Mouse (Mus musculus): ENCODE measurements at regions not wholly inside any gene's neighbourhood (a gene's known extent, or its start where the extent isn't known, plus 50 kb on each side); places are given as distances from the start of the nearest gene placed in this dataset.

GRCm38 (mm10) chr4:131196147-131196546 lies 252.0 kb downstream of the Matn1 start:
- no peak for DNase-seq (ENCODE audit: extremely low spot score in 1 of 2, low spot score in 2 of 2)
- intact Hi-C loops (cut with DNase I) = no loop called here

- intact Hi-C loops (cut with DNase I) = no loop called here
These were observed 259.5 kb downstream of the Matn1 start for GRCm38 (mm10) chr4:131203721-131204120.

DNA sequence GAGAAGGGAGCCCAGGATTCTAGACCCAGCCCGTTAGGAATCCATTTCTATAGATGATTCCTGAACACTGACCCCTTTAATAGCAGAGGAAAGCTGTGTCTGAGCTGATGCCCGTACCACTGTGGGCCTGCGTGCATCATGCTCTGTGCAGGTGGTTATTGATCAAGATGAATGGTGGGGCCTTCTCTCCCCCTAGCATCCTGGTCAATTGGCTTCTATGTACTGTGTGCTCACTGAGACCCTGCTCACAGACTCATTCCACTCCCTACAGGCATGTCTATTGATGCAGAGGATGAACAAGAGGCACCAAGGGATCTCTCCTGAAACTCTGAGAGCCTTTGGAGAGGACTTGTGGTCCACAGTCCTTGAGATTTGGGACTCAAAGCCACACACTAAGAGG lies 260.5 kb downstream of the Matn1 start:
- intact Hi-C loops (cut with DNase I) = no loop called here
- DNase-seq (ENCODE audit: extremely low spot score in 1 of 2, low spot score in 2 of 2) = no peak

More at GRCm38 (mm10) chr4:131203721-131204120, 259.5 kb downstream of the Matn1 start:
- DNase-seq (ENCODE audit: extremely low spot score in 1 of 2, low spot score in 2 of 2) = no peak

DNA sequence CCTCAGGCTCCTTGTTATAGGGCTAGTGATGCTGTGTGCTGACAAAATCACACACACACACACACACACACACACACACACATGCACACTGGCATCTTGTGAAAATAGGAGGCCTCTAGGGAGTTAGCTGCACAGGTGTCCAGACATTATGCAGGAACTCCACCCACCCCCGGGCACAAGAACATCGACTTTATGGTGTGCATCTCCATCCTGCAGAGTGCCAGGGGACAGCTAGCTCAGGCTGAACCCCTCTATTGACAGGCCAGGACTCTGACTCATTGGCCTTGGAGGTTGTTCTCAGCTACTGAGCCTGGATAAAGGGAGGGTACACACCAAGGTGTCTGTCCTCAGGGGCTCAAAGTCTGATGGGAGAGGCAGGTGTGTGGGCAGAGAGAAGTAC lies 260.9 kb downstream of the Matn1 start:
- DNase-seq (ENCODE audit: extremely low spot score in 1 of 2, low spot score in 2 of 2) = no peak
- intact Hi-C loops (cut with DNase I) = no loop called here

DNA sequence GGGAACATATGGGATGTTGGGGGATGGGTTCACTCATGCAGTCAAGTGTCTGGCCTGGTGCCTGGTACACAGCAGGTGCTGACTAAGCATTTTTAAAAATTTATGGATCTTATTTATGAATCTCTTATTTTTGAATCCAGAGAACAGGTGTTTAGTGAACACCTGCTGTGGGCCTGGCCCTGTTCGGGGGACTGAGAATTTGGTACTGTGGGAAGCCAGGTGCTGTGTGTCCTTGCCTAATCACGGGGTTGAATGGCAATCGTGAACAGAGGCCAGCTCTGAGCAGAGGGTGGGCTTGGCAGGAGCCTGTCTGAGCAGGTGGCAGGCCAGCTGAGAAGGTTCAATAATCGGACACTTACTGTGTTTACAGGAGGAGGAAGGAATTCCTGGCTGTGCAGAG lies 261.5 kb downstream of the Matn1 start:
- intact Hi-C loops (cut with DNase I) = no loop called here
- DNase-seq (ENCODE audit: extremely low spot score in 1 of 2, low spot score in 2 of 2) = no peak

DNA sequence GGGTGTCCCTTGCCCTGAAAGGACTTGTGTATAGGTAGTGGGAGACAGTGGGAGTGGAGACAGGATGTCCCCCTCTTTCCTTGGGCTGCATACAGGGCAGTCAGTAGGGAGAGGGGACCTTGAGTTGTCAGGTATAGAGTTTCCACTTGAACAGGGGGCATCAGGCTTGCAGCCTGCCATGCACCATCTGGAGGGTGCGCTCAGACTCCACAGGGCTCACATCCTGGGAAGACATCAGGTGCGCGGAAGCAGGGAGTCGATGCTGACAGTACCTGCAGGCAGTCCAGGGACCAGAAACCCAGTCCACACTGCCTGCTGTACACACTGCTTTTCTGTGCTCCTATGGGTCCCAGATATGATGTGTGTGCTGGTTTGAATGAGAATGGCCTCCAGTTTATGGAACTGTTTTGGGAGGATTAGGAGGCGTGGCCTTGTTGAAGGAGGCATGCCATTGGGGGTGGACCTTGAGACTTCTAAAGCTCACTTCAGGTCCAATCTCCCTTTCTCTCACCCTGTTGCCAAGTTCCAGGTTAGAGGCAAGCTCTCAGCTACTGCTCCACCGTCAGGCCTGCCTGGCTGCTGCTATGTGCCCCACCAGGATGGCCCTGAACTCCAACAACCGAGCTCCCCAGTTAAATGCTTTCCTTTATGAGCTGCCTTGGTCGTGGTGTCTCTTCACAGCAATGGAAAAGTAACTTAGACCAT lies 262.1 kb downstream of the Matn1 start:
- no peak for DNase-seq (ENCODE audit: extremely low spot score in 1 of 2, low spot score in 2 of 2)
- intact Hi-C loops (cut with DNase I) = no loop called here

DNA sequence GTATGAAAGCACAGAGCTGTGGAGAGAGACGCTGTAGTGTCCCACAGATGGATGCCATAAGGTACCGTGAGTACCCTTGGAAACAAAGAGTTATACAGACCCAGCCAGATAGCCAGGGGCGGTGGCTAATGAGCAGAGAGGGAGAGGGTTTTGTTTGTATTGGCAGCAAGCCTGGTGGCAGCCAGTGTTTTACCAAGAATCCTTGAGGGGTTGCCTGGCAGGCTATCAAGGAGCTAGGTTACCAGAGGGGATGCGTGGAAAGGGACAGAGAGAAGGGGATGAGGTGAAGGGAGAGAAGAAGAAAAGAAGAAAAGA lies 262.7 kb downstream of the Matn1 start:
- intact Hi-C loops (cut with DNase I) = no loop called here
- no peak for DNase-seq (ENCODE audit: extremely low spot score in 1 of 2, low spot score in 2 of 2)

- intact Hi-C loops (cut with DNase I) = no loop called here
- DNase-seq (ENCODE audit: extremely low spot score in 1 of 2, low spot score in 2 of 2) = no peak
These were observed 263.1 kb downstream of the Matn1 start for GRCm38 (mm10) chr4:131207249-131207648.

GRCm38 (mm10) chr4:131208166-131208565 lies 264.0 kb downstream of the Matn1 start:
- intact Hi-C loops (cut with DNase I) = no loop called here
- DNase-seq (ENCODE audit: extremely low spot score in 1 of 2, low spot score in 2 of 2) = no peak

- intact Hi-C loops (cut with DNase I) = no loop called here
- no peak for DNase-seq (ENCODE audit: extremely low spot score in 1 of 2, low spot score in 2 of 2)
These were observed 264.5 kb downstream of the Matn1 start for GRCm38 (mm10) chr4:131208637-131209036.

- intact Hi-C loops (cut with DNase I) = no loop called here
- no peak for DNase-seq (ENCODE audit: extremely low spot score in 1 of 2, low spot score in 2 of 2)
These were observed 268.5 kb downstream of the Matn1 start for GRCm38 (mm10) chr4:131212711-131213110.

GRCm38 (mm10) chr4:131215682-131216081 lies 271.5 kb downstream of the Matn1 start:
- DNase-seq (ENCODE audit: extremely low spot score in 1 of 2, low spot score in 2 of 2) = no peak
- intact Hi-C loops (cut with DNase I) = no loop called here

GRCm38 (mm10) chr4:131216361-131216760 lies 272.2 kb downstream of the Matn1 start:
- intact Hi-C loops (cut with DNase I) = no loop called here
- no peak for DNase-seq (ENCODE audit: extremely low spot score in 1 of 2, low spot score in 2 of 2)

DNA sequence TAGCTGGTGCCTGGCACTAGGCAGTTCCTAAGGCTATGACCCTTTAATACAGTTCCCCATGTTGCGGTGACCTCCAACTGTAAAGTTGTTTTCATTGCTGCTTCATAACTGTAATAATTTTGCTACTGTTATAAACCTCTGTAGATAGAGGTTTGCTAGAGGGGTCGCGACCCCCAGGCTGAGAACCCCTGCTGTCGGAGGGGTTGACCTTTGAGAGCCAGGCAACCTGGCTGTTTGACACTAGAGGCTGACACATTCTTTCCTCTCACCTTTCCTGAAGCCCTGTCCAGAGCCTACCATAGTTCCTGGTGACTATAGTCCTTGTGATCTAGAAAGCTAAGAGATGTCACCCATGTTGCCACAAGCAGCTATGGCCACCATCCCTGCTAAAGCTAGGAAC lies 272.9 kb downstream of the Matn1 start:
- intact Hi-C loops (cut with DNase I) = no loop called here
- no peak for DNase-seq (ENCODE audit: extremely low spot score in 1 of 2, low spot score in 2 of 2)

- DNase-seq (ENCODE audit: extremely low spot score in 1 of 2, low spot score in 2 of 2) = no peak
- intact Hi-C loops (cut with DNase I) = no loop called here
These were observed 273.5 kb downstream of the Matn1 start for GRCm38 (mm10) chr4:131217571-131218155.

DNA sequence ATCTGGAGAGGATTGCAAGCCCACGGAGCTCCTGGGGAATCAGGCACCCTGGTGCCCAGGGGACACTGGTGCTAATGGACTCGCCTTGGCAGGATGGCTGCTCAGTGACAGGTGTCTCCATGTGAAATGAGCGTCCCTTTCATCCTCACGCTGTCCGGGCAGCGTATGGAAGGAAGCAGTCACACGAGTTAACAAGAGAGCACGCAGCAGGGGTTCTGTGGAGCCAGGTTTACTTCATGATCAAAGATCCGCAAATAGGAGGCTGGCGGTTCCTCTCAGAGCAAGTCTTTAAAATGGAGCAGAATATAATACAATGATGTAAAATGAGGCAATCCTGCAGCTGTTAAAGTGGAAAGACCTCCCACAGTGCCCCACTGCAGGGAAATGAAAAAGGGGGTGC lies 276.8 kb downstream of the Matn1 start:
- intact Hi-C loops (cut with DNase I) = no loop called here
- no peak for DNase-seq (ENCODE audit: extremely low spot score in 1 of 2, low spot score in 2 of 2)

- no peak for DNase-seq (ENCODE audit: extremely low spot score in 1 of 2, low spot score in 2 of 2)
- intact Hi-C loops (cut with DNase I) = no loop called here
These were observed 286.2 kb downstream of the Matn1 start for GRCm38 (mm10) chr4:131230361-131230760.

DNA sequence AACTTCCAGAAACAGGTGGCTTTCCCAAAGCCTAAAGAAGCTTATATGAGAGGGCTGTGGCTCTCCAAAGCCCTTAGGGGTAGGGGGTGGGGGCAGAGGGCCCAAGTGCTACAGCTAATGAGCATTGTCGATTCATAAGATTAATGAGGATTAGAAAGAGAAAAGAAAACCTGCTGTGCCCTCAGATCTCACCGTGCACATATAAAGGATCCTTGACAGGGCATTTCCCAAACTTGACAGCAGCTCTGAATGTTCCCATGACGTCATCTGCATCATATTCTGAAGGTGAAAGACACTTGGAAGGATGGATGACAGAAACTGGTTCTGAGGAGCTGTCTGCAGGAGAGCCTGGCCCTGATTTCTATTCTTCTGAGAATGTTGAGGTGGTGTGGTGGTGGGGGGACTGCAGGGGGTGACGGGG lies 292.4 kb downstream of the Matn1 start:
- DNase-seq (ENCODE audit: extremely low spot score in 1 of 2, low spot score in 2 of 2) = no peak
- intact Hi-C loops (cut with DNase I) = no loop called here

DNA sequence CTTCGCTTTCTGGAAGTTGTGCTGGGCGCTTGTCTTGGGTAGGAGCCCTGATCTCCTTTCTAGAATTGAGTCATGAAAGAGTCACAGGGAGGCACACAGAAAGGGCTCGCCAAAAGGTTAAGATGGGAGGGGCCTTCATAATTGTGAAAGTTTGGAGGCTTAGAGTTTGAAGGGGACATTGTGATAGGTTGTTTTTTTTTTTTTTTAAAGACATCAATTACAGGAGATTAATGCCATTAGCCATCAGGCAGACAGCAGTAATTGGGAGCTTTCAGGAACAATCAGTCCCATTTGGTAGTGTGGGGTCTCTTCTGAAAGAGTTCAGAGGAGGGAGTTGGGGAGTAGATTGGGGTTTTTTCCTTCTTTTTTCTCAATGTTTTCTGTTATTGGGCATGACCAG lies 294.4 kb downstream of the Matn1 start:
- intact Hi-C loops (cut with DNase I) = no loop called here
- no peak for DNase-seq (ENCODE audit: extremely low spot score in 1 of 2, low spot score in 2 of 2)

- DNase-seq (ENCODE audit: extremely low spot score in 1 of 2, low spot score in 2 of 2) = no peak
- intact Hi-C loops (cut with DNase I) = no loop called here
These were observed 294.9 kb downstream of the Matn1 start for GRCm38 (mm10) chr4:131239132-131239531.

- intact Hi-C loops (cut with DNase I) = no loop called here
- no peak for DNase-seq (ENCODE audit: extremely low spot score in 1 of 2, low spot score in 2 of 2)
These were observed 296.3 kb downstream of the Matn1 start for GRCm38 (mm10) chr4:131240457-131240856.

All from left cerebral cortex, postnatal 10 days (tissue).